In genomic region chr5:135145955-135146354, GRCm38 (mm10) we compare ENCODE assay signal across 29 mouse cellular contexts. TPM values are rescaled to one million over a fixed set of nuclear protein-coding genes. Genes with fewer than 3 reads are reported as not detected.
DNase-seq lines count a peak whose midpoint lies in the region; ATAC-seq and TF ChIP-seq lines count a peak whose summit lies in the region.
"Had no signal": no experiment of that assay in that cellular context is flagged by ENCODE, and none has a peak within 500 bp of the region (broad histone marks: within the 10 kb centered on the region; RNA-seq: fewer than 3 reads in every experiment).

No protein-coding gene starts in this region.

- H3K36me3 ChIP-seq in intestine, postnatal 0 days (ENCODE audit: control insufficient read depth, insufficient read depth): no peaks in the 10 kb centered on the region
- no peaks in the 10 kb centered on the region for H3K36me3 ChIP-seq in intestine, embryonic 16.5 days (ENCODE audit: control insufficient read depth, insufficient read depth, low read length)
- H3K36me3 ChIP-seq in midbrain, postnatal 0 days (ENCODE audit: insufficient read depth, low read length): no peaks in the 10 kb centered on the region
- H3K36me3 ChIP-seq in midbrain, embryonic 15.5 days (replicated peaks): no peaks in the 10 kb centered on the region
- H3K36me3 ChIP-seq: embryonic facial prominence, embryonic 13.5 days; lung, embryonic 15.5 days; midbrain, embryonic 13.5 days; neural tube, embryonic 15.5 days had no signal

- H3K4me3 ChIP-seq in intestine, postnatal 0 days (ENCODE audit: low read depth, low read length): no peak overlapping the region
- no peak overlapping the region for H3K4me3 ChIP-seq in intestine, embryonic 16.5 days (ENCODE audit: low read length)
- no peak overlapping the region for H3K4me3 ChIP-seq in midbrain, postnatal 0 days (ENCODE audit: low read depth, low read length)
- H3K4me3 ChIP-seq in midbrain, embryonic 15.5 days: no peak overlapping the region
- no peak overlapping the region for H3K4me3 ChIP-seq in bone marrow macrophage, adult 2 months (ENCODE audit: insufficient read depth, low read length)
- H3K4me3 ChIP-seq: embryonic facial prominence, embryonic 13.5 days; lung, embryonic 15.5 days; midbrain, embryonic 13.5 days; neural tube, embryonic 15.5 days had no signal

- H3K9me3 ChIP-seq in intestine, postnatal 0 days (ENCODE audit: control insufficient read depth): no peaks in the 10 kb centered on the region
- no peaks in the 10 kb centered on the region for H3K9me3 ChIP-seq in intestine, embryonic 16.5 days (ENCODE audit: control insufficient read depth, low read length)
- H3K9me3 ChIP-seq in midbrain, postnatal 0 days (ENCODE audit: low read length): no peaks in the 10 kb centered on the region
- no peaks in the 10 kb centered on the region for H3K9me3 ChIP-seq in midbrain, embryonic 15.5 days
- H3K9me3 ChIP-seq: embryonic facial prominence, embryonic 13.5 days; lung, embryonic 15.5 days; midbrain, embryonic 13.5 days; neural tube, embryonic 15.5 days had no signal

- H3K4me2 ChIP-seq in intestine, postnatal 0 days (replicated peaks; ENCODE audit: low read depth): no peak overlapping the region
- no peak overlapping the region for H3K4me2 ChIP-seq in intestine, embryonic 16.5 days (ENCODE audit: low read depth, low read length)
- H3K4me2 ChIP-seq in midbrain, postnatal 0 days (ENCODE audit: low read depth, low read length, poor library complexity, severe bottlenecking): no peak overlapping the region
- H3K4me2 ChIP-seq in midbrain, embryonic 15.5 days: no peak overlapping the region
- H3K4me2 ChIP-seq: embryonic facial prominence, embryonic 13.5 days; heart, embryonic 11.5 days; hindbrain, embryonic 14.5 days; lung, embryonic 15.5 days; midbrain, embryonic 13.5 days; neural tube, embryonic 15.5 days had no signal

- ATAC-seq in intestine, postnatal 0 days: no peak
- ATAC-seq in intestine, embryonic 16.5 days: no peak
- no peak for ATAC-seq in midbrain, postnatal 0 days (ENCODE audit: low FRiP score)
- no peak for ATAC-seq in midbrain, embryonic 15.5 days (replicated peaks)
- ATAC-seq: inflammation-experienced regulatory T-cells, adult 6 months; midbrain, embryonic 13.5 days had no signal

- H3K4me1 ChIP-seq in intestine, postnatal 0 days (replicated peaks; ENCODE audit: control insufficient read depth, insufficient read depth, low read length): no peaks in the 10 kb centered on the region; the same call in none of the 2 replicates
- peaks cover 2% of the 10 kb centered on the region for H3K4me1 ChIP-seq in intestine, embryonic 16.5 days (ENCODE audit: control insufficient read depth, insufficient read depth, low read length)
- H3K4me1 ChIP-seq in midbrain, postnatal 0 days (ENCODE audit: insufficient read depth, low read length): no peaks in the 10 kb centered on the region
- peaks cover 16% of the 10 kb centered on the region for H3K4me1 ChIP-seq in midbrain, embryonic 15.5 days
- H3K4me1 ChIP-seq in bone marrow macrophage, adult 2 months (ENCODE audit: control insufficient read depth, insufficient read depth, low read length): peaks cover 19% of the 10 kb centered on the region

- TF ChIP-seq CTCF in intestine, postnatal 0 days (IDR thresholded peaks at IDR 0.05; ENCODE audit: low read depth): peak; percentile 32
- peak; percentile 48 for TF ChIP-seq CTCF in midbrain, postnatal 0 days (IDR thresholded peaks at IDR 0.05)
- no peak for TF ChIP-seq CTCF in bone marrow macrophage, adult 2 months (IDR thresholded peaks at IDR 0.05; ENCODE audit: low read depth, low read length)

- no peak overlapping the region for H3K9ac ChIP-seq in intestine, postnatal 0 days (ENCODE audit: low read depth, low read length)
- H3K9ac ChIP-seq in intestine, embryonic 16.5 days (ENCODE audit: low read depth, low read length): no peak overlapping the region
- H3K9ac ChIP-seq in midbrain, postnatal 0 days (replicated peaks; ENCODE audit: low read length, poor library complexity, severe bottlenecking): no peak overlapping the region
- no peak overlapping the region for H3K9ac ChIP-seq in midbrain, embryonic 15.5 days
- H3K9ac ChIP-seq: embryonic facial prominence, embryonic 13.5 days; hindbrain, embryonic 14.5 days; lung, embryonic 15.5 days; midbrain, embryonic 13.5 days; neural tube, embryonic 15.5 days had no signal

- no peak for TF ChIP-seq POLR2A in bone marrow macrophage, adult 2 months (IDR thresholded peaks at IDR 0.05; ENCODE audit: borderline replicate concordance, low read depth, low read length)

- no peaks in the 10 kb centered on the region for H3K27me3 ChIP-seq in intestine, postnatal 0 days (replicated peaks; ENCODE audit: control insufficient read depth, insufficient read depth, low read length)
- no peaks in the 10 kb centered on the region for H3K27me3 ChIP-seq in intestine, embryonic 16.5 days (replicated peaks; ENCODE audit: control insufficient read depth, insufficient read depth, low read length)
- H3K27me3 ChIP-seq in midbrain, postnatal 0 days (ENCODE audit: insufficient read depth, low read length): no peaks in the 10 kb centered on the region
- no peaks in the 10 kb centered on the region for H3K27me3 ChIP-seq in midbrain, embryonic 15.5 days (replicated peaks)
- H3K27me3 ChIP-seq: embryonic facial prominence, embryonic 13.5 days; lung, embryonic 15.5 days; midbrain, embryonic 13.5 days; neural tube, embryonic 15.5 days had no signal

- DNase-seq in midbrain, postnatal 0 days (ENCODE audit: low spot score): no peak
- no peak for DNase-seq in spleen, adult 18-20 months
- no peak for DNase-seq in c-Kit-positive CD71-positive TER-119-positive erythroid progenitor cells, embryonic 14.5 days (ENCODE audit: low spot score)
- DNase-seq: adrenal gland, postnatal 14 days; cerebellum, adult 18-20 months; cerebellum, postnatal 10 days; gastrocnemius, postnatal 14 days; heart, postnatal 4 days; kidney, adult 2 months; kidney, postnatal 10 days; liver; lung, postnatal 36 days; retina, postnatal 1 day; right cerebral cortex, postnatal 14 days; thymus, adult 2 months; thymus, postnatal 36 days had no signal

- no peak overlapping the region for H3K27ac ChIP-seq in intestine, postnatal 0 days (ENCODE audit: low read depth, low read length)
- no peak overlapping the region for H3K27ac ChIP-seq in intestine, embryonic 16.5 days (ENCODE audit: low read length)
- H3K27ac ChIP-seq in midbrain, postnatal 0 days (ENCODE audit: low read depth, low read length): no peak overlapping the region
- H3K27ac ChIP-seq in midbrain, embryonic 15.5 days: no peak overlapping the region
- peak overlapping the region; percentile 32; the same call in 1 of the 2 replicates for H3K27ac ChIP-seq in bone marrow macrophage, adult 2 months (ENCODE audit: insufficient read depth, low read depth, low read length)
- H3K27ac ChIP-seq: embryonic facial prominence, embryonic 13.5 days; hindbrain, embryonic 14.5 days; lung, embryonic 15.5 days; midbrain, embryonic 13.5 days; neural tube, embryonic 15.5 days had no signal

RNA-seq across cellular contexts. Expression of gene Tbl2, which starts 3.5 kb away (rescaled TPM):
- polyA plus RNA-seq in intestine, postnatal 0 days (2015; fragmentation: Nextera tagmentation; extraction: Ambion mirVana): 17.7 and 18.0 TPM in 2 replicates
- 26.1 and 27.4 TPM in 2 replicates for polyA plus RNA-seq in intestine, embryonic 16.5 days (2015; fragmentation: Nextera tagmentation; extraction: Ambion mirVana)
- total RNA-seq in midbrain, postnatal 0 days (2014; rRNA removed): 28.6 and 62.9 TPM in 2 replicates
- 8.9 and 10.0 TPM in 2 replicates for polyA plus RNA-seq in midbrain, postnatal 0 days (2015; fragmentation: Nextera tagmentation; extraction: Ambion mirVana)
- 13.2 and 13.4 TPM in 2 replicates for polyA plus RNA-seq in midbrain, embryonic 15.5 days (2015; fragmentation: Nextera tagmentation; extraction: Ambion mirVana)
- polyA plus RNA-seq in bone marrow macrophage, adult 2 months (2012; ENCODE audit: insufficient read depth, insufficient read length, missing spikeins): 5.9 and 6.2 TPM in 2 replicates

RNA-seq across cellular contexts. Expression of gene Bcl7b, which starts 22.1 kb away (rescaled TPM):
- polyA plus RNA-seq in intestine, postnatal 0 days (2015; fragmentation: Nextera tagmentation; extraction: Ambion mirVana): 65.1 and 65.7 TPM in 2 replicates
- 53.7 and 54.7 TPM in 2 replicates for polyA plus RNA-seq in intestine, embryonic 16.5 days (2015; fragmentation: Nextera tagmentation; extraction: Ambion mirVana)
- total RNA-seq in midbrain, postnatal 0 days (2014; rRNA removed): 20.0 and 33.2 TPM in 2 replicates
- polyA plus RNA-seq in midbrain, postnatal 0 days (2015; fragmentation: Nextera tagmentation; extraction: Ambion mirVana): 39.2 and 39.7 TPM in 2 replicates
- 41.8 and 48.4 TPM in 2 replicates for polyA plus RNA-seq in midbrain, embryonic 15.5 days (2015; fragmentation: Nextera tagmentation; extraction: Ambion mirVana)
- polyA plus RNA-seq in bone marrow macrophage, adult 2 months (2012; ENCODE audit: insufficient read depth, insufficient read length, missing spikeins): 48.9 and 57.6 TPM in 2 replicates

RNA-seq across cellular contexts. Expression of gene Baz1b, which starts 41.1 kb away (rescaled TPM):
- polyA plus RNA-seq in intestine, postnatal 0 days (2015; fragmentation: Nextera tagmentation; extraction: Ambion mirVana): 11.0 and 12.0 TPM in 2 replicates
- polyA plus RNA-seq in intestine, embryonic 16.5 days (2015; fragmentation: Nextera tagmentation; extraction: Ambion mirVana): 19.0 and 20.9 TPM in 2 replicates
- total RNA-seq in midbrain, postnatal 0 days (2014; rRNA removed): 33.4 and 41.3 TPM in 2 replicates
- polyA plus RNA-seq in midbrain, postnatal 0 days (2015; fragmentation: Nextera tagmentation; extraction: Ambion mirVana): 10.9 and 12.5 TPM in 2 replicates
- polyA plus RNA-seq in midbrain, embryonic 15.5 days (2015; fragmentation: Nextera tagmentation; extraction: Ambion mirVana): 30.5 and 30.9 TPM in 2 replicates
- polyA plus RNA-seq in bone marrow macrophage, adult 2 months (2012; ENCODE audit: insufficient read depth, insufficient read length, missing spikeins): 57.5 and 58.9 TPM in 2 replicates

RNA-seq across cellular contexts. Expression of gene Mlxipl, which starts 56.3 kb away (rescaled TPM):
- 13.7 and 16.2 TPM in 2 replicates for polyA plus RNA-seq in intestine, postnatal 0 days (2015; fragmentation: Nextera tagmentation; extraction: Ambion mirVana)
- 8.2 and 9.5 TPM in 2 replicates for polyA plus RNA-seq in intestine, embryonic 16.5 days (2015; fragmentation: Nextera tagmentation; extraction: Ambion mirVana)
- total RNA-seq in midbrain, postnatal 0 days (2014; rRNA removed): 0.38 and 1.2 TPM in 2 replicates
- 0.79 and 1.2 TPM in 2 replicates for polyA plus RNA-seq in midbrain, postnatal 0 days (2015; fragmentation: Nextera tagmentation; extraction: Ambion mirVana)
- polyA plus RNA-seq in midbrain, embryonic 15.5 days (2015; fragmentation: Nextera tagmentation; extraction: Ambion mirVana): 0.81 and 0.91 TPM in 2 replicates
- not detected in 2 replicates for polyA plus RNA-seq in bone marrow macrophage, adult 2 months (2012; ENCODE audit: insufficient read depth, insufficient read length, missing spikeins)
- total RNA-seq: common myeloid progenitor, adult 5-6 weeks; megakaryocyte-erythroid progenitor cell, adult 5-6 weeks had no signal
- polyA plus RNA-seq: inflammation-experienced regulatory T-cells, adult 6 months had no signal
